Mouse (Mus musculus) spleen, postnatal 4 days (tissue): Measurements from ENCODE around the gene Gm4491.

Experiments
- DNase-seq, 2 experiments: peaks; one replicate each; pipeline ENCODE4 v3.0.0; 2022; ENCODE audit warnings: low spot score in 2 of 2

Gm4491 gene

DNA sequence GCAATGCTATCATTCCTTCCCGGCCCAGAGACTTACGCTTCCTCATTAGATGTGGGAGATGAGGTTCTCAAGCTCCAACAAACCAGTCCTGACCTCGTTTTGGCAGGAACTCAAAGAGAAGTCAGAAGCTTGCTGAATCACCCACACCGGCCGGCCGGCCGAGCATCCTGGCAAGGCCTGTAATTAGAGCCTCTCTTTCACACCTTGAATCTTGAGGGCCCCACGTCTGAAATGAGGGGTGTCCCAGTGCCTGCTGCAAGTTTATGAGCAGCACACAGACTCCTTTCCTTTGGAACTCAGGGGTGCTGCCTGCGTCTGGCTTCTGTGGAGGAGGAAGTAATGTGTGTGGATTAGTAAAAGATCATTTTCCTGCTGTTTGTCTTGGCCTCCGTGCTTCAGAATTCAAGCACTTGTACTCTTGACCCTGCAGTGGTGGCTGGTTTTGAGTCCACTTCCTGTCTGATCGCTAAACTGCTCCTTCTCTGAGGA, 31.5 kb downstream of the Gm4491 start:
- no peak for DNase-seq

DNA sequence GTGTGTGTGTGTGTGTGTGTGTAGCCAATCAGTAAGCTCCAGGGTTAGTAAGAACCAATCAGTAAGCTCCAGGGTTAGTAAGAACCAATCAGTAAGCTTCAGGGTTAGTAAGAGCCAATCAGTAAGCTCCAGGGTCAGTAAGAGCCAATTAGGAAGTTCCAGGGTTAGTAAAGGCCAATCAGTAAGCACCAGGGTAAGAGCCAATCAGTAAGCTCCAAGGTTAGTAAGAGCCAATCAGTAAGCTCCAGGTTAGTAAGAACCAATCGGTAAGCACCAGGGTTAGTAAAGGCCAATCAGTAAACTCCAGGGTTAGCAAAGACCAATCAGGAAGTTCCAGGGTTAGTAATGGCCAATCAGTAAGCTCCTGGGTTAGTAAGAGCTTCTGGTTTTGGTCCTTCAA, 32.8 kb downstream of the Gm4491 start:
- DNase-seq, result no peak

DNA sequence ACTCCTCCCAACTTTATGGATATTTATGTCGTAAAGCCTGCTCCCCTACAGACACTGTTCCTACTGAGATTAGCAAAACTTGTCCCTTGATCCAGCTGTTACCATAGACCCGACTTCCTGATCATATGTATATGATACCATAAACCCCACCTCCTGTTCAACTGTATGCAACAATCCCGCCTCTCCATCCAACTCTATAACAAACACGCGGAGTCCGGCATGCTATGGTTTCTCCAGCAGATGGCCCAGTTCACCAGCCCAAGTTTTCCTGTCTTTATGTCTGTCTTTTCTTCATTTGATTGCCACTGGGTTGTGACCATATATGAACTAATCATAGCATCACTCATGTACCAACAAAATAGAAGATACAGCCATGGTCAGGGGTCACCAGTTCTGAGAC, 40.1 kb downstream of the Gm4491 start:
- DNase-seq, result no peak

DNA sequence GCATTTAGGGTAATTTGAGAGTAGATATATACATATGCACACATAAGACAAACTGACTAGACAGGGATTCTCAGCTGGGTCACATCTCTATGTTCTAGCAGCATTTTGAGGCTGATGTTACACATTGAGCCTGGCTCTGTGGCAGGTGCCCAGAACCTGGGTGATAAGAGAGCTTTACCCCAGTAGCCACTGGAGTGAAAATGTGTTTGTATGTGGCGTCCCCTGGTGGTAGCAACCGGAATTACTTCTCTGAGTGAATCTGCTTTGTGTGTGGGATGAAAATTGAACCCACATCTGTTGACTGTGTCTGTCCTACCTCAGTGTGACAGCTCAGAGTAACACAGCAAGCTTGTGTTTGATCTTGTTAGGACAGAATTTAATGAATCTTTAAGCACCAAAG, 45.8 kb downstream of the Gm4491 start:
- DNase-seq, result peak; percentile 48 to 77

DNA sequence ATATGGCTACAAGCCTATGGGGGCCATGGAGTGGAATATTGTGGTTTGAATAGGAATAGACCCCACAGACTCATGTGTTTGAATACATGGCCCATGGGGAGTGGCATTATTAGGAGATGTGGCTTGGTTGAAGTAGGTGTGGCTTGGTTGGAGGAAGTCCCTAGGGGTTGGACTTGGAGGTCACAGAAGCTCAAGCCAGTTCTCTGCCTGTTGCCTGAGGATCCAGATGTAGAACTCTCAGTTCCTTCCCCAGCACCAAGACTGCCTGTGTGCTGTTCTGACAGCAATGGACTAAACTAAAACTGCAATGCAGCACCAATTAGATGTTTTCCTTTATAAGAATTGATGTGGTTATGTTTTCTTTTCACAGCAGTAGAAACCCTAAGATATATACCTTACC, 49.6 kb downstream of the Gm4491 start:
- no peak for DNase-seq
